Mouse (Mus musculus): Measurements from ENCODE around the gene Gm49369. TPM values are rescaled to one million over a fixed set of nuclear protein-coding genes. Genes with fewer than 3 reads are reported as not detected.
"Not testable (repeated sequence)": the region's sequence is repeated elsewhere in the genome, so short reads cannot be mapped to it uniquely, and the experiment has no call there.

Gm49369 gene
- polyA plus RNA-seq, 3 experiments from 2014 or later: 0.63 to 1.9 TPM; not detected in 1

GRCm38 (mm10) chr7:142371768-142372661 is 10.5 kb downstream of the Gm49369 start:
- ATAC-seq: peak; percentile 54

DNA sequence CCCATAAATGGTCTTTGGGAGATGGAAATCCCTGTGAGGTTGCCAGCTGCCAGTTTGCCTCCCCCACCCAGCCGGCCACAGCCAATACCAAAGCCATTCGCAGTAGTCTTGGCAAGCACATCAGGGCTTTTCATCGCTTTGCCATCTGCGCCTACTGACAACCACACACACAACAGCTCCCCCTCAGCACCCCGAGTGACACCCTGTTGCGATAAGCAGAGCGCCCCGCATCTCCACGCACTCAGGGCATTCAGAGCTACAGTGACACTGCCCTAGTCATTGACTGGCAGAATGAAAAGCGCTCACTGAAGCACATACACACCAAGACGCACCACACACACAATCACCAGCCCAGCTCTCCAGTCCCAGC is 11.1 kb downstream of the Gm49369 start:
- no peak for ATAC-seq

DNA sequence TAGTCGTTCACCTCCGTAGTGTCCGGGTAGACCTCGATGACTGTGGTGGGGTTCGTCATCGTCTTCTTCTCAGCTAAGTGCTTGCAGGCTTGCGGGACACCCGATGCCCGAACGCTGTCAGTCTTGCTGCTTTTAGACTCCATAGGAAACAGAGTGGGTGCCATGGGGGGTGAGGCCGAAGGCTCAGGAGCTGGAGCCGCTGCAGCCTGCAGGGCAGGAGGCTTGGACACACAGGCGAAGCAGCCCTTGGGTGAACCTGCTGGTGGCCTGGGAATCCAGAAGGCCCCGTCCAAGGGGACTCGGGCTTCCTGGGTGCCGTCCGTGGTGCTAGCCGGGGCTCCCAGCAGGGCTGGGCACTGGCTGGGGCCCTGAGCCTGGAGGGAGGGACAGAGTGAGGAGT is 11.5 kb downstream of the Gm49369 start:
- ATAC-seq: no peak

- no peak for ATAC-seq
These were observed 12.6 kb downstream of the Gm49369 start for GRCm38 (mm10) chr7:142369820-142370219.

DNA sequence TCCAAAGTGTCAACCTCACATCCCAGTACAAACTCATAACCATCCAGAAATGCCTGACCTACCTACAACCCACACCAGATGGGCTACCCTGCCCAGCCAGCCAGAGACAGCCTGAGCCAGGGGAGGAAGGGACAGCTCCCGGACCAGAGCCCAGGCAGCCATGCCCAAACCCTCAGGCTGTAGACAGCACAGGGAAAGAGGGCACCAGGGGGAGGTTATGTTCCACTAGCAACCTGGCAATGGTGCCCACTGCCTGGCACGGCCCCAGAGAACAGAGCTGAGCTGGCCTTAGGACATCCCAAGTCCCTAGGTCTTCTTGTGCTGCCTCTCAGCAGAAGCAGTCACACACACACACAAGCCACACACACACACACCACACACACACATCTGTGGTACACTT is 13.6 kb downstream of the Gm49369 start:
- ATAC-seq: no peak

DNA sequence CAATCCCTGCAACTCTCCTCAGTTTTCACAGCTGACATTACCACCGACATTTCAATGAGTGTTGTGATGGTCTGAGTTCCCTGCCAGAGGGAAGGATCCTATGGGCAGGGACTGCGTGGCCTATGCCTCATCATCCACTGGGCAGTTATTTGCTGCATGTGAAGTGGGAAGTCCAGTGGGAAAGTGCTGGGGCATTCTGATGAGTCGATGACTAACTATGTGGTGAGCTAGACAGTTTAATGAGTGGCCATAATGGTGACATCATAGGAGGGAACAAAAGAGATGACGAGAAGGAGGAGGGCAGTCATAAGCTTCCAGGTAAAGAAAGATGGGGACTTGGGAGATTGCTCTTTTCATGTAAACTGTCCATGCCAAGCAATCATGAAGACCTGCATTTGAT is 19.4 kb downstream of the Gm49369 start:
- ATAC-seq: no peak

DNA sequence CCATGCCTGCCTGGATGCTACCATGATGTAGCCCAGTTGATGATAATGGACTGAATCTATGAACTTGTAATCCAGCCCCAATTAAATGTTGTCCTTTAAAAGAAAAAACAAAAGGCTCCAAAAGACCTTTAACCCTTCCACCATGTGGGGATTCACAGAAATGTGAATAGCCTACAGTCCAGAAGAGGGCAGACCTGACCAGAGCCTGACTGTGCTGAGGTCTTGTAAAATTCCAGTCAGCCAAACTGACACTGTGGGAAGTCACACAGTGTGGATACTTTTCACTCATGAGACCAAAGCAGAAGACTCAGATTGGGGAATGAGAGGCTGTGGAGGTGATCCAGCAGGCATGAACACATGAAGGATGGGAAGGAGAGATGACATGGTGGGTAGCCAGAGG is 21.7 kb downstream of the Gm49369 start:
- no peak for ATAC-seq

DNA sequence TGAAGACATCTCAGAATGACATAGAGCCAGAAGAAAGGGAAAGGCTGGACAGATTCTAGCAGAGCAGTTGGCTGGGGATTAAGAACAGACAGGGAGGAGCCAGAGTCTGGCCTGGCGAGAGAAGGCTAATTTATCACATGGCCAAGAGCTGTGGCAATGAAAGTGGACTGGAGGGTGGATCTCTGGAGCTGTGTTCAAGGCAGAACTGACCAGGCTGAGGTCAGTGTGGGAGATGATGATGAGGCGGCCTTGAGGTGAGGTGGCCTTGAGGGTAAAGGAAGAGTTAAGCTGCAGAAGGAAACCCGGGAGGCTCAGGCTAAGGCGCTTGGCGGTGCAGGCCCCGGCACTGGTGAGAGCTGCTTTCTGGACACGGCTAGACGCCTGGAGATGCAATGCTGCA is 23.3 kb downstream of the Gm49369 start:
- no peak for ATAC-seq

DNA sequence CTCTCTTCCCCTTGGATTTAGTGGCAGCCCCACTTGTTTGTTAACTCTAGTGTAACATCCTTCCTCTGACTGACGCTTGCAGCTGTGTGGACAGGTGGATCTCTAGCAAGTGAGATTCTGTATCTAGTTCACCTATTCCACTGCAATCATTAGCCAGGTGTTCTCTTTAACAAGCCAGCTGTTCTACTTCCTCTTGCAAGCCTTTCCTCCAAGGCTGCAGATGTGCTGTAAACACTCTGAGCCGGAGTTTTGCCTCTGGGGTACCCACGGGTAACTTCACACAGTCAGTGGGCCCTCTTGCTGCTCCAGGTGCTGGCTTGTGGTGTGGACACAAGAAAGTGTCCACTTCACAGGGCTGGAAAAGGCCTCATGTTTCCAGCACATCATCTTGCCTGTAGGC is 24.9 kb downstream of the Gm49369 start:
- ATAC-seq: no peak

GRCm38 (mm10) chr7:142354661-142355233 is 27.7 kb downstream of the Gm49369 start:
- no peak for ATAC-seq

DNA sequence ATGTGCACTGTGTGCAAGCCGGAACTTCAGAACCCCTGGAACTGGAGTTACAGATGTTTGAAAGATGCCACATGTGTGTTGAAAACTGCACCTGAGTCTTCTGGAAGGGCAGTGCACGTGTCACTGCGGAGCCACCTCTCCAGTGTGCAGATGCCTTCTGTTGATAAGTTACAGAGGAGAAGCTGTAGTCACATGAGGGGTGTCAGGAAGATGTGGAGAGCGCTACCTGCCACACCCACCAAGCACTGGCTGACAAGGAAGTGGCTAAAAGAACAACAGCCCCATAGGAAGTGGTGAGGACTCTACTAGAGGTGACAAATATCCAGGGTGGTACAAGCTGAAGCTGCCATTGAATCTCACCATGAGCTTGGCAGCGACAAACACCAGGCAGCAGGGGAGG is 28.6 kb downstream of the Gm49369 start:
- ATAC-seq: peak; percentile 92

DNA sequence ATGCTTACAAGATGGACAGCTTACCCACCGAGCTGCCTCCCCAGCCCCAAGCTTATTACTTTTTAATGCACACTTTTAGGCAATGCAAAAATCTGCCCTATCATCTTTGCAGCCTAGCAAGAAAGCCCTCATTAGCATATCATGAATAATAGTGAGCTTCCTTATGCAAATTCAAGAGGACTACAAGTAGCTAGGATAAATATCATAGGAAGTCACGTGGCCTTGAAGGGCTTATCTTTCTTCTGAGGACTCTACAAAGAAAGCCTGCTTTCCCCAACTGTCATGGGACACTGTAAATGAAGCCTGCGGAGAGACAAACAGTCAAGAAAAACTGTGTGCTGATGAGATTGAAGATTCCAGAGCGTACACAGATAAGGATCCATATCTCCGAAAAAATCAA is 30.9 kb downstream of the Gm49369 start:
- ATAC-seq: peak; percentile 69

GRCm38 (mm10) chr7:142349308-142349961 is 33.0 kb downstream of the Gm49369 start:
- no peak for ATAC-seq

GRCm38 (mm10) chr7:142347542-142347941 is 34.9 kb downstream of the Gm49369 start:
- ATAC-seq: no peak

- no peak for ATAC-seq
These were observed 40.2 kb downstream of the Gm49369 start for GRCm38 (mm10) chr7:142342247-142342640.

GRCm38 (mm10) chr7:142341564-142342246 is 40.8 kb downstream of the Gm49369 start:
- ATAC-seq: no peak

- ATAC-seq: peak; percentile 17
These were observed 42.0 kb downstream of the Gm49369 start for GRCm38 (mm10) chr7:142340269-142340970.

DNA sequence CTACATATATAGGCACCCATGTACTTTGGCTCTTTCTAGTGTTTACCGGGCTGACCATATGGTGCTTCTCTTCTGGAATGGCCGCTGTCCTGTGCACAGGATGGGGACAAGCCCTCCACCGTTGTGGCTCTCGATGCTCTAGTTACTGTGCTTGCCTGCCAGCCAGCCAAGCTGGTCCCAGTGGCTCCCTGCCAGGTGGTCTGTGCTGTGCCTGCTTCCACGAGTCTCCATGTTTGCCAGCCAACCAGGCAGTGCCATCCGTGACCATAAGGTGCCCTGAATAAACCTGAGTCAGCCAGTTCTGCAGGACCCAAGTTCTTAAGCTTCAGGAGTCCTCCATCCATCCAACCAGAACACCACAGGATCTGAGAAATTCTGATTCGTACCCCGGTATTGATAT is 47.3 kb downstream of the Gm49369 start:
- ATAC-seq: no peak

GRCm38 (mm10) chr7:142334246-142334645 is 48.2 kb downstream of the Gm49369 start:
- no peak for ATAC-seq

DNA sequence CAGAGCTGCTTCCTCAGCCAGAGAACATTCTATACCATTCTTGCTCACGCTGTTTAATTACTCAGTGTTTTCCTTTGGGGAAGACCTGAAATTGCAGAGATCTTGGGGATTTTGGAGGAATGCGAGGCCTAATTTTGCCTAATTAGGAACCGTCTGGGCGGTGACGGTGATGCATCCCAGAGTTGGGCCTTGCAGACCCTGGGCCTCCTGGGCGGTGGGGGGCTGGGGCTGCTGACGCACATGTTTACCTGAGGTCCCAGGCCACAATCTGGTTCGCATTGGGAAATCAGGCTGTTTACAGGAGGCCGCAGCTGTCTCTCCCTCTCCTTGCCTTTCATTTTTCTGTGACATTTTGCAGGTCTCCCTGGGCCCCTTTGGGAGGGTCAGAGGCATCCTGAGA is 49.7 kb downstream of the Gm49369 start:
- ATAC-seq: not testable (repeated sequence)

- ATAC-seq: no peak
These were observed 51.2 kb downstream of the Gm49369 start for GRCm38 (mm10) chr7:142331281-142331680.

- ATAC-seq: no peak
These were observed 52.2 kb downstream of the Gm49369 start for GRCm38 (mm10) chr7:142330271-142330724.
